Mouse (Mus musculus) liver, adult (tissue): ENCODE results near the gene Mast4.

ENCODE experiments used
- GATA4 ChIP-seq: IDR thresholded peaks from 2 replicates; pipeline ENCODE4 v1.6.1; 2014; ENCODE audit warnings: mild to moderate bottlenecking, low read length; ENCODE audit not compliant: insufficient replicate concordance

The Mast4 gene

DNA sequence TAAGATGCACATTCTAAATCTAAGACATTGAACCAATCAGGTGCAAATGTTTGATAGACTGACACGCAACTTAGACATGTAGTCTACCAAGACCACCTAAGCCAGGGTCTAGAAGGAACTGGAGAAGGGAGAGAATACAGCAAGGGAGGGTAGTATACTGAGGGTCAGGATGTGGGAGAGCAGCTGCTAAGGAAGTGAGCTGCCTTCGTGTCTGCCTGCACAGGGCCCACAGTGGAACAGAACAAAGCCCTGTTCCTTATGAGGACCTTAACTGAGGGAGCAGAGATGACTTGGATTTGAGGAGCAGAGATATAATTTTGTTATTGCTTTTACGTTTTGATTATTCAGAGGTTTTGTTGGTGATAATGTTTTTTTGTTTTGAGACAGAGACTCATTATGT lies 138.4 kb downstream of the Mast4 start:
- no peak for TF ChIP-seq GATA4

DNA sequence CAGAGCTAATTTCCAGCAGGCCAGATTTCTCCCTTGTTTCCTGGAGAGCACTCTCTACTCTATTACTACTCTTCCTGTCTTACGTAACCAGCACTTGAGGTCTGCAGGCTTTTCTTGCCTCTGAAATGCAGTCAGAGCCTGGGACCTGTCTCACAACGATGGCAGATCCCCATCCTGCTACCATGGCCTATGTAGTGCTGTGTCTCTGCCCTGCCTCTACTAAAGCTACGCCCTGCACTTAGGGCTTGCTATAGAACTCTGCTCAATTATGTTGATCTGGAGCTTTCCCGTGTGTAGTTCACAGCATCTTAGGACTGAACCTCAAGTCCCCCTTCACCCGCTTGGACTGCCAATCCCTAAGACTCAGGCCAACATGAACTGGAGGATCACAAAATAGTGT lies 150.7 kb downstream of the Mast4 start:
- no peak for TF ChIP-seq GATA4

DNA sequence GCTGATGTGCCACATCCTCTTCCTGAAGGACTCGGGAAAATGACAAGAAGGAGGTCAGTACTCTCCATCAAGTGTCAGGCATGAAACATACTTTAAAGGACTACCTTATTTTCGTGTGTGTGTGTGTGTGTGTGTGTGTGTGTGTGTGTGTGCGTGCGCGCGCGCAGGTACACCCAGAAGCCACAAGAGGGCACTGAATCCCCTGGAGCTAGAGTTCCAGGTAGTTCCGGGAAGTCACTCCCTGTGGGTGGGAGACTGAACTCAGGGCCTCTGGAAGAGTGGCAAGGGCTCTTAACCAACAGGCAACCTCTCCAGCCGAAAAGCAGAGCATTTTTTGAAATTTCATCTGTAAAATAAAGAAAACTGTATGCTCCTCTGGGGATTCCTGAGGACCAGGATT lies 152.5 kb downstream of the Mast4 start:
- TF ChIP-seq GATA4 = no peak

DNA sequence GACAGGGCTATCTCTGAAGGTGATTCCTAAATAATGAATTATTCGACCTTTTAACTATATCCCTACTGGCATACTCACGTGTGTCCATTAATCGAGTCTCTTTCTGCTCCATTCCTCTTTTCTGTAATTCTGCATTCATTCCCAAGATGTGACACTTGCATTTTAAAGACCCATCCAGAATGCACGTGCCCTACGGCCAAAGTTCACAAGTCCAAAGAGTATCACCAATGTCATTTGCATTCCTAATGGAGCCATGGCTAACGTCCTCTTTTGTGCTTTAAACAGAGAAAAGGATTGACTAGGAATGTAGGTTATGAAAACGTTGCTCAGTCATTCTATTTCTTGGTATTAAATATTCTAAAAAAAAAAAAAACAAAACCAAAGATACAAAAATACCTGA lies 157.4 kb downstream of the Mast4 start:
- TF ChIP-seq GATA4 = no peak

DNA sequence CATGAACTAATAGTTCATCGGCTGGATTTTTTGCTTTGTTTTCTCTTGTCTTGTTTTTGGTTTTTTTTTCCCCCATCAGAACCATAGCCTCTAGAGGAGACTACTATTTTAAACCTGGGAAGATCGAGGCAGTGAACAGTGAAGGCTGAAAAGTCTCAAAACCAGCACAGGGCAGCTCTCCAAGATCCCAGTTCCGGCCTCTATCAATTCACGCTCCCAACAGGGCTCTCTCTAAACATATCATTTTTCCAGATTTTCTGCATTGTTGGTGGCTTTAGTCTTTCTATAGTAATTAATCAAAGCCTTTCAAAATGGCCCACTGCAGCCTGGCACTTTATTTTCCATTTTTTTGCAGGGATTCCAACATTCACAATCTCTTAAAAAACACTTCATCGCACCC lies 159.9 kb downstream of the Mast4 start:
- no peak for TF ChIP-seq GATA4

DNA sequence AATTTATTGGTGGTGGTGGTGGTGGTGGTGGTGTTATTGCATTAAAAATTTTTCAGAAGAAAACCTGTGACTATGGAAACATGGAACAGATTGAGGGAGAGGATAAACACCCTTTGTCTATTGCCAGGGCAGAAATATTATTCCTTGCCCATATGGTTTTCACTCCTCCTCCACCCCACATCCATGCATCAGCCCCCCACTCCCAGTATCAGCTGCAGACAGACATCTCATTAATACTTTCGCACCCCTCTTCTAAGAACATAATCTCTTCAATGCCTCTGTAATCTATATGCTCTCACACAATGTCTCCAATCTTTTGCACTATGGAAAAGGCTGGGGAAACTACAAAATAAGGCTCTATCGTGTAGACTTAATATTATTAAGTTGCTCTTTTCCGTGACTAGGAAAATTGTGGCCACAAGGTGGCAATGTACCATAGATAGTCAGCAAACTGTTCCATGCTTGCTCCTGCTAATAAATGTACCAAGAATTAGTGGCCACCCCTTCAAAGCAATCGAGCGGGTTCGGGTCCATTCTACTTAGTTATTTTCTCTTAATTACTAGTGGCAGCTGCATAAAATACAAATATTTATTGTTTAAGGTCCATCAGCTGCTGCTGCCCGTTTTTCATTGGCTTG lies 160.6 kb downstream of the Mast4 start:
- TF ChIP-seq GATA4 = no peak

DNA sequence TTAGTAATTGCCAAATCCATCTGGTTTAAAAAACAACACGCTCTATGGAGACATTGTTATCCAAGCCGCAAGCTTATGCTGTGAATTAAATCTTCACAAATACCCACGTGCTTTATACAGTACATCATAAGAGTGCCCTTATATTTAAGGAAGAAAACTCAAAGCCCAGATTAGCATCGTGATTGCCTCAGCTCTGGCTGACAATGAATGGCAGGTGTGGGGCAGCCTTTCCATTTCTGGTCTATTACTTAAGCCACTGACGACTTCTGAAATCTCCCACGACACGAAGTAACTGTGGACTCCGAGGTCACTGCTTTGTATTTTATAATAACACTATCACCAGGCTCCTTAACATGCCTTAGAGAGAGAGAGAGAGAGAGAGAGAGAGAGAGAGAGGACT lies 182.4 kb downstream of the Mast4 start:
- no peak for TF ChIP-seq GATA4

DNA sequence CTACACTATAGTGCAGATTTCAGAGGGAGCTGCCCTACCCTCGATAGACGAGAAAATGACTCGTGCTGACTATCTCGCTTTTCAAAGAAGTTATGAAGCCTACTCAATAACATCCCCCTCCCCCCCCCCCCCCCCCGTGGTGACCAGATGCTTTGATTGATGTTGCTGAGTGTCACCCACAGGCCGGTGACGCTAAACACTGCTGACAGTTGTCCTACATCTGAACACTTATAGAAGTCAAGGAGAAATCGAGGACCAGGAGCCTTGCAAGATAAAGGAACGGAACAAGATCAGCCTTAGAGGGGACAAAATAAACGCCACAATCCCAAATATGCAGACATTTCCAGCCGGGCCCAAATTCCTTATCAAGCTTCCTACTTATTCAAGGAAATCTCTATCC lies 183.1 kb downstream of the Mast4 start:
- TF ChIP-seq GATA4 = no peak

DNA sequence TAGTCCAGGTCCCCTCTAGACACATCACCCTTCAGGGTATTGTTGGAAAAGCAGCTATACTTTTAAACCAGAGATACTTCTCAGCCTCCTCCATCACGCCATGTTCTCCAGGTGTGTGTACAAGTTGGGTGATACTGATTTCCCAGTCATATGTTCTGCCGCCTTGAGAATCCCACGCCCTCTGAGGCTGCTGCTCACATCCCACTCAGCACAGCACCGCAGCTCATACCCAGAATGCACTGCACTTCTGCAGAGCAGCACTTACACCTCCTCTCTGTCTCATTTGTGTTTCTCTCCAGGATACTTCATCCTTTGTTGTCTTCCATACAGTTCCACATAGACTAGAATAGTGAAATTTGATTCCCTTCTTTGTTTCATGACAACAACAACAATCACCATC lies 183.6 kb downstream of the Mast4 start:
- no peak for TF ChIP-seq GATA4

DNA sequence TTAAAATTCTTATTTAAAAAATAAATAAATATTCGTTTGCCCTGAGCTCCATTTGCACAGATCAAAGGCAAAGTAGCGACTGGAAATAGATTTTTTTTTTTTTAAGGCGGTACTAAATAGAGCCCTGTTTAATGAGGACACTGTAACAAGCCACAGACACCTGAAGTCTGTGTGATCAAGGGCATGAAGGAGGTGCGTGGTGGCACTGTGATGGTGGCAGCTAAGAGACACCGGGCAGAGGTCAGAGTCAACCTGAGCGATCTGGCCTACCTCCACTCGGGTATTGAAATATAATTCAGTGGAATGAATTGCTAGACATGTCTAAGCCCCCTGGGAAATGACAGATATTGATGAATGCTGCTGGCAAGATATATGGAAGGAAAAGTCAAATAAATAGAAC lies 184.9 kb downstream of the Mast4 start:
- no peak for TF ChIP-seq GATA4

DNA sequence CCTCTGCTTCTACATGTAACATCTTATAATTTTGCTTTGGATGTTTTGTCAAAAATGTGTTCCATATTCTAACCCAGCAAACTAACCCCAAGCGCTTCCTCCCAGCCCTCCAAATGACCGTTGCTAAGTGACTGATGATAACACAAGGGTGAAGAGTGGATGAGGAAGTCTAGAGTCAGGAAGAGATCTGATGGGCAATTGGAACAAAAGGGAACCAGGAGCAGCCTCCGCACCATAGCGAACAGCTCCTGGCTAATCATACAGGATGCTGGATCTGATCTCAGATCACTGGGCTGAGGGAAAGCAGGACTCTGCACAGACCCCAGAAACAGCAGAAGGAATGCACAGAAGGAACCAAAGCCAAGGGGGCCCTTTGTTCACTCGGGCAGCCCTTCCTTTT lies 190.0 kb downstream of the Mast4 start:
- TF ChIP-seq GATA4 = no peak

DNA sequence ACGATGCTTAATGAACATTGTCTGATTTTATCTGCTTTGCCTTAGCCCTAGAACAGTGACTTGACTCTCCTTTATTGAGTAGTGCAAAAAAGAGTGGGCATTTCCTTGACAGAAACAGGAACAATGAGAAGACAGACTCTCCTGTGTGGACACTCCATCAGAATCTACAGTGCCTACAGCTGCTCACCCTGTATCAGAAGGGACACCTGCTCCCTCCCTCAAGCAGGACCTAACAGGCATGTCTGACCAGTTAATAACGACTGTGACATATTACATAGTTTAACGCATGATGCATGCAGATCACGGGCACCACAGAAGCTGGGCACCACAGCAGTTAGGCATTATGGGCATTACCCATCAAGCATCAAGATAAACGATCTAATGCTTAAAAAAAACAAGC lies 193.0 kb downstream of the Mast4 start:
- no peak for TF ChIP-seq GATA4

DNA sequence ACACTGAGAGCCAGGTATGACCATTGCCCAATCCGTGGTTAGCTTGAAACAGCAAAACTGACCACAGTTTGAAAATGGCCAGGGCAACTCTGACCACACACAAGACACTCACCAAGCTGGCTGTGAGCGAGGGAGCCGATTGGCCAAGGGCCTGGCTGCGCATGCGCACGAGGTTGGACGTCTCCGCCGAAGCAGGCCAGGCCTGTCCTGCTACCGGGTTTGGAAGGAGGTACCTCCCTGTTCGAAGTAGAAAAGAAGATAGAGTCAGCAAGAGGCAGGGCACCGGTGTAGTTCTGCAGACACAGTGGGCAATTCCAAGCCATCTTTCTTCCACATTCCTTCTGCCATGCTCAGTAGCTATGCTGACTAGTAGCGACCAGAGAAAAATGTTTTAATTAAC lies 194.2 kb downstream of the Mast4 start:
- no peak for TF ChIP-seq GATA4

DNA sequence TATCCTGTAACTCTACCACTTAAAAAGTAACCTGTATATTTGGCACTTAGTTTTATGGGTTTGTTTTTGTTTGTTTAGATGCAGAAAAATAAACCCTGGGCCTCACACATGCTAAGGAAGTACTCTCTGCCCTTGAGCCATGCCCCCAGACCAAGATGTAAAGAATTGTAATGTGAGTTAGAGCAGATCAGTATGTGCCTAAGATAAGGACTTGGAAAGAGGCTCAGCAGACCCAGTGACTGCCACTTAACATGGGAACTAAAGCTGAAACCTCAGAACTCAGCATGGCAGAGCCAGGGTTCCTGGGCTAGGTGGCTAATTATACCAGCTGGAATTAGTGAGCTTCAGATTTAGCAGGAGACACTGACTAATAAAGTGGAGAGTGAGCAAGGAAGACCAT lies 196.0 kb downstream of the Mast4 start:
- no peak for TF ChIP-seq GATA4

DNA sequence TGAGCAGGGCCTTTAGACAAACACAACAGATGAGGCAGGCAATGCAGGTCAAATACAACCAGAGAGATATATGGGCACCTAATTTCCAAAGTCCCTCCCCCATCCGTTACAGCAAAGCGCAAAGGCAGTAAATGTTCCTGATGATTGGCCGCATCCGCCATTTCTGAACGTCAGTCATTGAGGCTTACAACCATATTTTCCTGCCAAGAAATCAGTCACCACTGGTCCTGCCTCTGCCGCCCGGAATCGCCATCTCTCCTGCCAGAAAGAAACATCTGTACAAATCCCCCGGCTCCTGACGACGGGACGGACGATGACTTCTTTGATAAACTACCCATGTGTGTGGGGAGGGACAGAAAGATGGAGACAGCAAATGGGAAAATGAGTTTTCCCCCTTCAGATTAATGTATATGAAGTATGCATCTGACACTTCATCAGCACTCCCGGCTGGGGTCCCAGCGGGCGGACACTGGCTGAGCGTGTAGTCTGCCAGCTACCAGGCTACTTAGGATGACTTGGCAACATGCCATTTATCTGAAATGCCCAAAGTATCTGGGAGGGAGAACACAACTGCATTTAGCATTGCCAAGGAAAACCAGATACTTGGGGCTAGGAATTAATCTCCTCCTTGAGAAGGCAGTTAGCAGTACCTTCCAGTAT lies 198.9 kb downstream of the Mast4 start:
- no peak for TF ChIP-seq GATA4

DNA sequence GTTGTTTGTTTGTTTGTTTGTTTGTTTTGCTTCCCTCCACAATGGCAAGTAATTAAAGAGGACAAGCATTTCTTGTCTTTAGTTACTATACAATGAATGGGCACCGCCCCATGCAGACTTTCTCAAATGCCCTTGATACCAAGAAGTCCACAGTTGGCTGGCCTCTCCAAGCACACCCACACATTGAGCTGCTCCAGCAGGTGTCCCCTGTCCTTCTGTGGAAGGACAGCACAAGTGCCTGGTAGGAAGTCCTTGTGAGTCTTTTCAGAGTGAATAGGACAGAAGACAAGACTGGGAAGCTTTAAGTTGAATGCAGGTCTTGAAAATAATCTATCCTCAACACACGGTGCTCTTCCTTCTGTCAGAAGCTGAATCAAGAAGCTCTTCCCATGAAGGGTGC lies 202.5 kb downstream of the Mast4 start:
- no peak for TF ChIP-seq GATA4

DNA sequence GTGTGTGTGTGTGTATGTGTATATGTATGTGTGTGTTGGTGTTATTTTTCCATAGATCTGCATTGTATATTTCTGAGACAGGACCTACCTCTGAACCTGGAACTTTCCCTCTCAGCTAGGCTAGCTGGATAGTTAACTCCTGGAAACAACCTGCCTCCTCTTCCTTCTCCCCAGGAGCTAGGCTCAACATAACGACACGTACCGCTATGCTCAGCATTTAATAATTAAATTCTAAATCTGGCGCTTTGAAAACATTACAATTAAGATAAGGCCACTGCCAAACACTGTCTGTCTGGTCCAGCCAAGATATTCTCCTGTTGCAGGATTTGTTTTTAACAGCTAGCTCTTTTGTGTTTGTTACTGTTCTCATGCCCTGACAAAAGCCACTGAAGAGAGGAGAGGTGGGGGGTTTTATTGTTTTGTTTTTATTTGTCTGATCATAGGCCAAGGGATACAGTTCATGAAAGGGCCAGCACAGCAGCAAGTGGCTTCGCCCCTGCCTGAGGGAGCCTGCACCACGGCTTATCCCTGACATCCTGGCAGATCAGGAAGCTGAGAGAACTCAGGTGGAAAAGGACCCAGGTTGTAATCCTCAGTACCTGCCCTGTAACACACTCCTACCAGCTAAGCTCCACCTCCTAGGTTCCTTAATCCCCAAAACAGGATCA lies 205.0 kb downstream of the Mast4 start:
- TF ChIP-seq GATA4 = no peak

DNA sequence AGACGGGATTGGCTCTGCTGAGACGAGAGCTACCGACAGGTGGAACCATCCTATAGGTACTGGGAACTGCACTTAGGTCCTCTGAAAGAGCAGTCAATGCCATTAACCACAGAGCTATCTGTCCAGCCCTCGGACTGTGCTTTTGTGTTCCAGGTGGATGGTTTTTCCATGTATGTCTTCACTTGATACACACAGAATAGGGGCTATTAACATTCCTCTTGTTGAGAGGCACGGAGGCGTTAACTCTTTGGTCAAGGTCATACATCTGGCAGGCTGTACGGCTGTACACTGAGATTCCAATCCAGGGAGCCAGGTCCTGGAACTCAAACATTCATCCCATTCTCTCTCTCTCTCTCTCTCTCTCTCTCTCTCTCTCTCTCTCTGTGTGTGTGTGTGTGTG lies 205.6 kb downstream of the Mast4 start:
- no peak for TF ChIP-seq GATA4
